In genomic region chr13:100463527-100464222, GRCm38 (mm10) we compare ENCODE assay signal across 19 mouse cellular contexts. TPM values are rescaled to one million over a fixed set of nuclear protein-coding genes. Genes with fewer than 3 reads are reported as not detected.
DNase-seq lines count a peak whose midpoint lies in the region; ATAC-seq lines count a peak whose summit lies in the region.
"Had no signal": no experiment of that assay in that cellular context is flagged by ENCODE, and none has a peak within 500 bp of the region (broad histone marks: within the 10 kb centered on the region; RNA-seq: fewer than 3 reads in every experiment).

No protein-coding gene starts in this region.

- peak; percentile 90 for ATAC-seq in intestine, embryonic 16.5 days
- ATAC-seq in liver, embryonic 15.5 days (ENCODE audit: insufficient read depth): peak; percentile 81
- ATAC-seq: activated CD4-positive, CD25-positive, alpha-beta regulatory T cell, adult 4 months; forebrain, embryonic 13.5 days had no signal

- H3K4me3 ChIP-seq in intestine, embryonic 16.5 days (ENCODE audit: low read length): no peak overlapping the region
- no peak overlapping the region for H3K4me3 ChIP-seq in liver, embryonic 15.5 days (replicated peaks)
- H3K4me3 ChIP-seq in hindbrain, embryonic 10.5 days: no peak overlapping the region
- H3K4me3 ChIP-seq: forebrain, embryonic 13.5 days; layer of hippocampus, adult 2 months; neural tube, embryonic 13.5 days had no signal

- no peaks in the 10 kb centered on the region for H3K9me3 ChIP-seq in intestine, embryonic 16.5 days (ENCODE audit: control insufficient read depth, low read length)
- no peaks in the 10 kb centered on the region for H3K9me3 ChIP-seq in liver, embryonic 15.5 days (replicated peaks)
- H3K9me3 ChIP-seq in hindbrain, embryonic 10.5 days: peaks cover 8% of the 10 kb centered on the region; the same call in 1 of the 2 replicates

- H3K4me1 ChIP-seq in intestine, embryonic 16.5 days (ENCODE audit: control insufficient read depth, insufficient read depth, low read length): no peaks in the 10 kb centered on the region
- H3K4me1 ChIP-seq in liver, embryonic 15.5 days (replicated peaks): peaks cover 8% of the 10 kb centered on the region
- no peaks in the 10 kb centered on the region for H3K4me1 ChIP-seq in hindbrain, embryonic 10.5 days (replicated peaks)
- H3K4me1 ChIP-seq: forebrain, embryonic 13.5 days; neural tube, embryonic 13.5 days had no signal

- H3K9ac ChIP-seq in intestine, embryonic 16.5 days (ENCODE audit: low read depth, low read length): no peak overlapping the region
- H3K9ac ChIP-seq in liver, embryonic 15.5 days: no peak overlapping the region
- H3K9ac ChIP-seq: forebrain, embryonic 13.5 days; neural tube, embryonic 13.5 days had no signal

- peak; percentile 5 for DNase-seq in urinary bladder, postnatal 14 days (ENCODE audit: low spot score)
- DNase-seq in urinary bladder, postnatal 4 days (ENCODE audit: low spot score in 2 of 2): no peak
- no peak for DNase-seq in cerebellum, adult 11-12 months
- no peak for DNase-seq in layer of hippocampus, postnatal 14 days (ENCODE audit: low spot score in 2 of 2)
- no peak for DNase-seq in hindbrain, embryonic 10.5 days (ENCODE audit: low spot score)
- DNase-seq in cerebellum, adult 18-20 months: no peak
- DNase-seq: adrenal gland, postnatal 14 days; cerebellum, postnatal 10 days; lung, postnatal 14 days; right cerebral cortex, postnatal 25 days had no signal

- H3K4me2 ChIP-seq in intestine, embryonic 16.5 days (ENCODE audit: low read depth, low read length): no peak overlapping the region
- H3K4me2 ChIP-seq in liver, embryonic 15.5 days: no peak overlapping the region
- H3K4me2 ChIP-seq: forebrain, embryonic 13.5 days; neural tube, embryonic 13.5 days had no signal

- H3K36me3 ChIP-seq in intestine, embryonic 16.5 days (ENCODE audit: control insufficient read depth, insufficient read depth, low read length): peaks cover 20% of the 10 kb centered on the region
- peaks cover 14% of the 10 kb centered on the region for H3K36me3 ChIP-seq in liver, embryonic 15.5 days (replicated peaks)
- peaks cover 75% of the 10 kb centered on the region for H3K36me3 ChIP-seq in hindbrain, embryonic 10.5 days

- WGBS in intestine, embryonic 16.5 days: 66% methylated on average over 2 of the region's 2 CpGs
- 49% methylated on average over 2 of the region's 2 CpGs for WGBS in liver, embryonic 15.5 days (ENCODE audit: insufficient replicate concordance)
- WGBS in hindbrain, embryonic 10.5 days: 89% methylated on average over 2 of the region's 2 CpGs

- H3K27me3 ChIP-seq in intestine, embryonic 16.5 days (replicated peaks; ENCODE audit: control insufficient read depth, insufficient read depth, low read length): no peaks in the 10 kb centered on the region
- no peaks in the 10 kb centered on the region for H3K27me3 ChIP-seq in liver, embryonic 15.5 days
- H3K27me3 ChIP-seq in hindbrain, embryonic 10.5 days (ENCODE audit: insufficient read depth, poor library complexity, severe bottlenecking): no peaks in the 10 kb centered on the region
- H3K27me3 ChIP-seq: forebrain, embryonic 13.5 days; neural tube, embryonic 13.5 days had no signal

- H3K27ac ChIP-seq in intestine, embryonic 16.5 days (ENCODE audit: low read length): peak overlapping the region; percentile 37; the same call in 1 of the 2 replicates
- 0 out of 2 replicates have a peak overlapping the region, but pooled peaks have one; percentile 14 for H3K27ac ChIP-seq in liver, embryonic 15.5 days (replicated peaks)
- no peak overlapping the region for H3K27ac ChIP-seq in hindbrain, embryonic 10.5 days
- H3K27ac ChIP-seq: forebrain, embryonic 13.5 days; kidney, postnatal 0 days; layer of hippocampus, adult 2 months; neural tube, embryonic 13.5 days had no signal

RNA-seq across cellular contexts. Expression of gene Naip1, which starts 11.0 kb away (rescaled TPM):
- 9.1 and 15.4 TPM in 2 replicates for polyA plus RNA-seq in intestine, embryonic 16.5 days (2015; fragmentation: Nextera tagmentation; extraction: Ambion mirVana)
- polyA plus RNA-seq in liver, embryonic 15.5 days (2015; fragmentation: Nextera tagmentation; extraction: Ambion mirVana): not detected in 2 replicates
- total RNA-seq in layer of hippocampus, postnatal 14 days (2021): under 1 TPM; 0.14 TPM
- polyA plus RNA-seq in hindbrain, embryonic 10.5 days (2016; fragmentation: Nextera tagmentation; extraction: Ambion mirVana): not detected in 2 replicates
- total RNA-seq: hematopoietic stem cell, adult 5-6 weeks had no signal
- polyA plus RNA-seq: activated CD4-positive, CD25-positive, alpha-beta regulatory T cell, adult 4 months; forebrain, embryonic 13.5 days; heart, embryonic 14.5 days; kidney, postnatal 0 days had no signal

RNA-seq across cellular contexts. Expression of gene Gtf2h2, which starts 28.7 kb away (rescaled TPM):
- polyA plus RNA-seq in intestine, embryonic 16.5 days (2015; fragmentation: Nextera tagmentation; extraction: Ambion mirVana): 70.9 and 84.0 TPM in 2 replicates
- polyA plus RNA-seq in liver, embryonic 15.5 days (2015; fragmentation: Nextera tagmentation; extraction: Ambion mirVana): 23.6 and 25.5 TPM in 2 replicates
- total RNA-seq in layer of hippocampus, postnatal 14 days (2021): 10 to 100 TPM; 41.6 to 42.2 TPM
- 75.0 and 92.1 TPM in 2 replicates for polyA plus RNA-seq in hindbrain, embryonic 10.5 days (2016; fragmentation: Nextera tagmentation; extraction: Ambion mirVana)
